Mouse (Mus musculus) heart, embryonic 14.5 days (tissue): ENCODE data around the gene Hist1h1e. TPM values are rescaled to one million over a fixed set of nuclear protein-coding genes. Genes with fewer than 3 reads are reported as not detected.
"Not testable (repeated sequence)": the region's sequence is repeated elsewhere in the genome, so short reads cannot be mapped to it uniquely, and the experiment has no call there.

Experiments used
- ATAC-seq: fragments of 200-750 bp; cut with Nextera tagmentation; 2 replicates; pipeline ENCODE4 v1.8.0; 2017; ENCODE audit warnings: low read depth, moderate TSS enrichment; ENCODE audit not compliant: insufficient number of reproducible peaks, insufficient read depth, low FRiP score
- H3K27ac ChIP-seq, 2 experiments: fragments of 200-500 bp in 1 of 2; fragments of 300-500 bp in 1 of 2; sonication (generic) in 1 of 2; replicated peaks in 1 of 2; 2 replicates each; pipeline ENCODE4 v1.5.1; 2012 to 2014; ENCODE audit warnings: low read depth in 2 of 2, low read length in 2 of 2, control low read depth in 1 of 2, mild to moderate bottlenecking in 1 of 2, mixed read lengths in 1 of 2; ENCODE audit not compliant: control insufficient read depth in 1 of 2, insufficient read depth in 1 of 2
- H3K27me3 ChIP-seq: fragments of 300-500 bp; sonication (generic); 2 replicates; pipeline ENCODE4 v1.6.1; 2014; ENCODE audit warnings: mild to moderate bottlenecking, low read length, control low read depth; ENCODE audit not compliant: control insufficient read depth, insufficient read depth
- H3K36me3 ChIP-seq: fragments of 300-500 bp; sonication (generic); 2 replicates; pipeline ENCODE4 v1.6.1; 2014; ENCODE audit warnings: mild to moderate bottlenecking, control low read depth, low read length, mixed read lengths; ENCODE audit not compliant: control insufficient read depth, insufficient read depth
- H3K4me1 ChIP-seq, 2 experiments: fragments of 200-500 bp in 1 of 2; fragments of 300-500 bp in 1 of 2; sonication (generic) in 1 of 2; 2 replicates each; pipeline ENCODE4 v1.6.1; 2012 to 2014; ENCODE audit warnings: low read length in 2 of 2, control low read depth in 1 of 2, mixed read lengths in 1 of 2; ENCODE audit not compliant: control insufficient read depth in 2 of 2, insufficient read depth in 2 of 2
- H3K4me2 ChIP-seq: fragments of 300-500 bp; sonication (generic); 2 replicates; pipeline ENCODE4 v1.6.1; 2014; ENCODE audit warnings: mild to moderate bottlenecking, low read length
- H3K4me3 ChIP-seq, 2 experiments: fragments of 200-500 bp in 1 of 2; fragments of 300-500 bp in 1 of 2; sonication (generic) in 1 of 2; 2 replicates each; pipeline ENCODE4 v1.5.1; 2012 to 2014; ENCODE audit warnings: low read length in 2 of 2, mild to moderate bottlenecking in 2 of 2, control low read depth in 1 of 2, low read depth in 1 of 2, moderate library complexity in 1 of 2; ENCODE audit not compliant: control insufficient read depth in 1 of 2, insufficient read depth in 1 of 2
- H3K9ac ChIP-seq: fragments of 300-500 bp; sonication (generic); 2 replicates; pipeline ENCODE4 v1.6.1; 2014; ENCODE audit warnings: mild to moderate bottlenecking, low read length
- H3K9me3 ChIP-seq: fragments of 300-500 bp; sonication (generic); 2 replicates; pipeline ENCODE4 v1.6.1; 2016; ENCODE audit warnings: low read length, control low read depth; ENCODE audit not compliant: control insufficient read depth
- WGBS: fragments of 180-500 bp; shearing (Covaris S2); extraction: QIAGEN DNeasy Blood & Tissue Kit; methylation state at CpG from one replicate; pipeline ENCODE4 v1.1.7; 2014; 5-methylcytosine and 5-hydroxymethylcytosine counted together
- polyA plus RNA-seq: library from polyadenylated mRNA; unstranded; fragments of >200 nt; fragmentation: Nextera tagmentation; extraction: Ambion mirVana; gene quantifications from 2 replicates; pipeline ENCODE4 v1.2.1, GENCODE M21; 2014

The Hist1h1e gene
- polyA plus RNA-seq, 1 experiment from 2014 or later: 10.0 TPM

- Histone ChIP-seq H3K4me1 (no peaks in the 10 kb centered on the region), H3K9me3 (no peaks in the 10 kb centered on the region), H3K27me3 (no peaks in the 10 kb centered on the region), H3K9ac (no peak overlapping the region), H3K4me2 (no peak overlapping the region), H3K36me3 (no peaks in the 10 kb centered on the region), H3K4me3 (no peak overlapping the region), H3K27ac (no peak overlapping the region)
- WGBS: 6% methylated on average over 9 of the region's 9 CpGs
- ATAC-seq: no peak
Observed at GRCm38 (mm10) chr13:23597957-23598356, 24.4 kb downstream of the Hist1h1e start.

GRCm38 (mm10) chr13:23595622-23596372 is 26.6 kb downstream of the Hist1h1e start:
- no peak for ATAC-seq
- H3K4me3 ChIP-seq: no peak overlapping the region
- no peaks in the 10 kb centered on the region for H3K4me1 ChIP-seq
- no peaks in the 10 kb centered on the region for H3K36me3 ChIP-seq
- H3K27me3 ChIP-seq: no peaks in the 10 kb centered on the region
- no peak overlapping the region for H3K4me2 ChIP-seq
- no peaks in the 10 kb centered on the region for H3K9me3 ChIP-seq
- H3K9ac ChIP-seq: no peak overlapping the region
- 62% methylated on average over 7 of the region's 7 CpGs for WGBS
- no peak overlapping the region for H3K27ac ChIP-seq

GRCm38 (mm10) chr13:23595185-23595584 is 27.2 kb downstream of the Hist1h1e start:
- Histone ChIP-seq H3K27me3 (no peaks in the 10 kb centered on the region), H3K9me3 (no peaks in the 10 kb centered on the region), H3K4me1 (no peaks in the 10 kb centered on the region), H3K4me2 (no peak overlapping the region), H3K9ac (no peak overlapping the region), H3K36me3 (no peaks in the 10 kb centered on the region), H3K4me3 (no peak overlapping the region), H3K27ac (no peak overlapping the region)
- WGBS: 52% methylated on average over 2 of the region's 2 CpGs
- ATAC-seq: no peak

DNA sequence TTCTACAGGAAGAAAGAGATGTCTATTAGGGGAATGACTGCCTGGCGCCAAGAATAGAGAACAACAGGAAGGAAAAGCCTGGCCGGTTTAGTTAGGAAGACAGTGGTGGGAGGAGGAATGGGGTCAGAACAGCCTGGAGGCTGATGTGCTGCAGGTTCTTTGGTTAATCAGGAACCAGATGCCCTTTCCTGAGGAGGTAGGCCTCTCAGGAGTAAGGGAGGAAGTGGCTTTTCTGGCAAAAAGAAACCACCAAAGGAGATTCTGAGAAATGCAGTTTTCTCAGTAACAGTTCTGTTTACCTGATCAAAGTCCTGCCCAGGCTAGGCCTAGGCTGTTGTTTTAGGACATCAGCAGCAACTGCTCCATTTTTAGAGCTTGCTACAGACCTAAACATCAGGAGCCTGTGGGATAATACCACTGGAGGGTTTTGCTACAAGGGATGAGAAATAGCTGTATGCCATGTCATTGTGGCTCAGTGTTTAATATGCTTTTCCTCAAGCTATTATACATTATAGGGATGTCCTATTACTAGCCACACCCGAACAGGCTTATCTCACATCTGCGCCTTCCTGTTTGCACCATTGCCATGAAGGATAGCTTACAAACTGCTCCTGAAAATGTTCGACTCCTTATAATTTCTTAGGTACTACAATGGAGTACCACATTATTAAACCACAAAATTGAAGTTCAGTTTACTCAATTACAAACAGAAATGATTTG is 29.1 kb downstream of the Hist1h1e start:
- Histone ChIP-seq H3K9me3 (no peaks in the 10 kb centered on the region), H3K4me2 (no peak overlapping the region), H3K9ac (no peak overlapping the region), H3K36me3 (no peaks in the 10 kb centered on the region), H3K27me3 (no peaks in the 10 kb centered on the region), H3K4me3 (no peak overlapping the region), H3K4me1 (no peaks in the 10 kb centered on the region), H3K27ac (peak overlapping the region; percentile 49 to 55; a peak in 3 of 4 replicates)
- 61% methylated on average over 5 of the region's 5 CpGs for WGBS
- no peak for ATAC-seq

DNA sequence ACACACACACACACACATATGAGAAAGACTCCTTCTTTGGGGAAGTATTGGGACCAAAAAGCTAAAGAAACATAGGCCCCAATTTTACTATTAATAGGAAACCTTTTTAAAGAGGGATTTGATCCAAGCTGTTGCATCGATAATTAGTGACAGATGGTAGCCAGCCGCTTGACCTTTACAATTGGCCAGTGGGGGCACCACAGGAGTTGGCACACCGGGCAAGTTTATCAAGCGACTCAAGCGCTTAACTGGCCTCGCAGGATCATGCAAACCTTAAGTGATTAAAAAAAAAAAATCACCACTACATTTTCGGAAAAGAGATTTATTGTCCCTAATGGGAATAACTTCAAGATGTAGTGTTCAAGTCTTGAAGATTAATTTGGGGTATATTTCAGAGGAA is 29.7 kb downstream of the Hist1h1e start:
- H3K9ac ChIP-seq: no peak overlapping the region
- no peak for ATAC-seq
- 89% methylated on average over 7 of the region's 7 CpGs for WGBS
- H3K4me1 ChIP-seq: no peaks in the 10 kb centered on the region
- H3K27ac ChIP-seq: no peak overlapping the region
- H3K4me2 ChIP-seq: no peak overlapping the region
- H3K9me3 ChIP-seq: no peaks in the 10 kb centered on the region
- H3K36me3 ChIP-seq: no peaks in the 10 kb centered on the region
- no peak overlapping the region for H3K4me3 ChIP-seq
- no peaks in the 10 kb centered on the region for H3K27me3 ChIP-seq

- not testable (repeated sequence) for H3K36me3 ChIP-seq, H3K27me3 ChIP-seq, H3K4me1 ChIP-seq, ATAC-seq, H3K4me2 ChIP-seq, H3K9ac ChIP-seq, H3K4me3 ChIP-seq, H3K9me3 ChIP-seq, H3K27ac ChIP-seq
- WGBS: 60% methylated on average over 7 of the region's 7 CpGs
Observed at GRCm38 (mm10) chr13:23591886-23592285, 30.5 kb downstream of the Hist1h1e start.

DNA sequence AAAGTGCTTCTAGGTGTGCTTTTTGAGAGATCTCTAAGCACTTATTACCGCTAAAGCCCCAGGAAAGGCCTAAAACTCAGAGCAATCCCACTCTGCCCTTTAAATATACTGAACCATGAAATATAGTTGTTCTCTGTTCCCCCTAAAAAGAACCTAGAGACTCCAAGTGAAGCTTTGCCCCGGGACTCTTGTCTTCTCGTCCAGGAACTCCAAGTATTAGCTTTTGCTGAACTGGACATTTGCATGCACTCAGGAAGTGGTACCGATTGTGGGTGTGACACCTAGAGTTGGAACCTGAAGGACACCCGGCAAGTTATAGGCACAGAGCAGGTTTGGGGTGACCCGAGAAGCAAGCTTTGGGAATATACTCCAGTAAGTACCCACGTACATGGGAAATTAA is 31.2 kb downstream of the Hist1h1e start:
- WGBS: 89% methylated on average over 7 of the region's 7 CpGs
- H3K9me3 ChIP-seq: no peaks in the 10 kb centered on the region
- no peak for ATAC-seq
- peaks cover 0 to 2% of the 10 kb centered on the region in 2 experiments; a peak in 1 of 4 replicates for H3K4me1 ChIP-seq
- no peak overlapping the region for H3K4me3 ChIP-seq
- H3K27ac ChIP-seq: no peak overlapping the region
- no peaks in the 10 kb centered on the region for H3K27me3 ChIP-seq
- no peak overlapping the region for H3K4me2 ChIP-seq
- H3K36me3 ChIP-seq: no peaks in the 10 kb centered on the region
- H3K9ac ChIP-seq: no peak overlapping the region
